Mouse (Mus musculus) heart, embryonic 14.5 days (tissue): ENCODE measurements around the gene Sp7. TPM values are rescaled to one million over a fixed set of nuclear protein-coding genes. Genes with fewer than 3 reads are reported as not detected.
A peak's percentile ranks its signal among the peaks of the same experiment; 100 is the strongest.

Experiments
- ATAC-seq: fragments of 200-750 bp; cut with Nextera tagmentation; 2 replicates; pipeline ENCODE4 v1.8.0; 2017; ENCODE audit warnings: low read depth, moderate TSS enrichment; ENCODE audit not compliant: insufficient number of reproducible peaks, insufficient read depth, low FRiP score
- H3K27ac ChIP-seq, 2 experiments: fragments of 200-500 bp in 1 of 2; fragments of 300-500 bp in 1 of 2; sonication (generic) in 1 of 2; replicated peaks in 1 of 2; 2 replicates each; pipeline ENCODE4 v1.5.1; 2012 to 2014; ENCODE audit warnings: low read depth in 2 of 2, low read length in 2 of 2, control low read depth in 1 of 2, mild to moderate bottlenecking in 1 of 2, mixed read lengths in 1 of 2; ENCODE audit not compliant: control insufficient read depth in 1 of 2, insufficient read depth in 1 of 2
- H3K27me3 ChIP-seq: fragments of 300-500 bp; sonication (generic); 2 replicates; pipeline ENCODE4 v1.6.1; 2014; ENCODE audit warnings: mild to moderate bottlenecking, low read length, control low read depth; ENCODE audit not compliant: control insufficient read depth, insufficient read depth
- H3K36me3 ChIP-seq: fragments of 300-500 bp; sonication (generic); 2 replicates; pipeline ENCODE4 v1.6.1; 2014; ENCODE audit warnings: mild to moderate bottlenecking, control low read depth, low read length, mixed read lengths; ENCODE audit not compliant: control insufficient read depth, insufficient read depth
- H3K4me1 ChIP-seq, 2 experiments: fragments of 200-500 bp in 1 of 2; fragments of 300-500 bp in 1 of 2; sonication (generic) in 1 of 2; 2 replicates each; pipeline ENCODE4 v1.6.1; 2012 to 2014; ENCODE audit warnings: low read length in 2 of 2, control low read depth in 1 of 2, mixed read lengths in 1 of 2; ENCODE audit not compliant: control insufficient read depth in 2 of 2, insufficient read depth in 2 of 2
- H3K4me2 ChIP-seq: fragments of 300-500 bp; sonication (generic); 2 replicates; pipeline ENCODE4 v1.6.1; 2014; ENCODE audit warnings: mild to moderate bottlenecking, low read length
- H3K4me3 ChIP-seq, 2 experiments: fragments of 200-500 bp in 1 of 2; fragments of 300-500 bp in 1 of 2; sonication (generic) in 1 of 2; 2 replicates each; pipeline ENCODE4 v1.5.1; 2012 to 2014; ENCODE audit warnings: low read length in 2 of 2, mild to moderate bottlenecking in 2 of 2, control low read depth in 1 of 2, low read depth in 1 of 2, moderate library complexity in 1 of 2; ENCODE audit not compliant: control insufficient read depth in 1 of 2, insufficient read depth in 1 of 2
- H3K9ac ChIP-seq: fragments of 300-500 bp; sonication (generic); 2 replicates; pipeline ENCODE4 v1.6.1; 2014; ENCODE audit warnings: mild to moderate bottlenecking, low read length
- H3K9me3 ChIP-seq: fragments of 300-500 bp; sonication (generic); 2 replicates; pipeline ENCODE4 v1.6.1; 2016; ENCODE audit warnings: low read length, control low read depth; ENCODE audit not compliant: control insufficient read depth
- WGBS: fragments of 180-500 bp; shearing (Covaris S2); extraction: QIAGEN DNeasy Blood & Tissue Kit; methylation state at CpG from one replicate; pipeline ENCODE4 v1.1.7; 2014; 5-methylcytosine and 5-hydroxymethylcytosine counted together
- polyA plus RNA-seq: library from polyadenylated mRNA; unstranded; fragments of >200 nt; fragmentation: Nextera tagmentation; extraction: Ambion mirVana; gene quantifications from 2 replicates; pipeline ENCODE4 v1.2.1, GENCODE M21; 2014

Sp7 gene
- polyA plus RNA-seq, 1 experiment from 2014 or later = 0.22 TPM

- Histone ChIP-seq H3K27me3 (no peaks in the 10 kb centered on the region), H3K9ac (no peak overlapping the region), H3K4me3 (no peak overlapping the region), H3K36me3 (no peaks in the 10 kb centered on the region), H3K4me2 (no peak overlapping the region), H3K9me3 (no peaks in the 10 kb centered on the region), H3K4me1 (no peaks in the 10 kb centered on the region), H3K27ac (no peak overlapping the region)
- WGBS = 89% methylated on average over 6 of the region's 6 CpGs
- ATAC-seq = no peak
These were observed 16.7 kb upstream of the Sp7 start for GRCm38 (mm10) chr15:102383671-102384070.

GRCm38 (mm10) chr15:102381575-102381974 lies 14.6 kb upstream of the Sp7 start:
- no peak overlapping the region for H3K4me2 ChIP-seq
- no peak overlapping the region for H3K27ac ChIP-seq
- H3K4me1 ChIP-seq = peaks cover 2 to 13% of the 10 kb centered on the region in 2 experiments; a peak in 3 of 4 replicates
- H3K36me3 ChIP-seq = no peaks in the 10 kb centered on the region
- H3K27me3 ChIP-seq = no peaks in the 10 kb centered on the region
- H3K9me3 ChIP-seq = no peaks in the 10 kb centered on the region
- ATAC-seq = peak; percentile 31; the same call in 1 of the 2 replicates
- H3K4me3 ChIP-seq = no peak overlapping the region
- no peak overlapping the region for H3K9ac ChIP-seq
- 2% methylated on average over 7 of the region's 7 CpGs for WGBS

- peak overlapping the region in 1 of 2 experiments; percentile 71; a peak in 3 of 4 replicates for H3K27ac ChIP-seq
- no peaks in the 10 kb centered on the region for H3K36me3 ChIP-seq
- H3K27me3 ChIP-seq = no peaks in the 10 kb centered on the region
- peak; percentile 51; the same call in 1 of the 2 replicates for ATAC-seq
- H3K9ac ChIP-seq = 0 out of 2 replicates have a peak overlapping the region, but pooled peaks have one; percentile 75
- H3K4me2 ChIP-seq = peak overlapping the region; percentile 97
- peak overlapping the region in 1 of 2 experiments; percentile 66; a peak in 1 of 4 replicates for H3K4me3 ChIP-seq
- peaks cover 5 to 17% of the 10 kb centered on the region in 2 experiments for H3K4me1 ChIP-seq
- 7% methylated on average over 10 of the region's 10 CpGs for WGBS
- H3K9me3 ChIP-seq = no peaks in the 10 kb centered on the region
These were observed 10.9 kb upstream of the Sp7 start for GRCm38 (mm10) chr15:102377810-102378262.

GRCm38 (mm10) chr15:102377163-102377543 lies 10.2 kb upstream of the Sp7 start:
- no peaks in the 10 kb centered on the region for H3K9me3 ChIP-seq
- peak overlapping the region; percentile 97 for H3K4me2 ChIP-seq
- peaks cover 5 to 17% of the 10 kb centered on the region in 2 experiments for H3K4me1 ChIP-seq
- H3K4me3 ChIP-seq = peak overlapping the region; percentile 49 to 66
- no peaks in the 10 kb centered on the region for H3K27me3 ChIP-seq
- peak overlapping the region; percentile 23 to 71; a peak in 3 of 4 replicates for H3K27ac ChIP-seq
- peak overlapping the region; percentile 75 for H3K9ac ChIP-seq
- H3K36me3 ChIP-seq = no peaks in the 10 kb centered on the region
- 0% methylated on average over 7 of the region's 7 CpGs for WGBS
- 0 out of 2 replicates have a peak, but pooled peaks have one; percentile 42 for ATAC-seq

GRCm38 (mm10) chr15:102376453-102377162 lies 9.6 kb upstream of the Sp7 start:
- H3K9ac ChIP-seq = peak overlapping the region; percentile 75
- peak; percentile 59; the same call in 1 of the 2 replicates for ATAC-seq
- 1% methylated on average over 33 of the region's 43 CpGs for WGBS
- no peaks in the 10 kb centered on the region for H3K36me3 ChIP-seq
- H3K27me3 ChIP-seq = no peaks in the 10 kb centered on the region
- peak overlapping the region; percentile 49 to 66 for H3K4me3 ChIP-seq
- peaks cover 5 to 17% of the 10 kb centered on the region in 2 experiments for H3K4me1 ChIP-seq
- H3K9me3 ChIP-seq = no peaks in the 10 kb centered on the region
- peak overlapping the region; percentile 97 for H3K4me2 ChIP-seq
- H3K27ac ChIP-seq = peak overlapping the region; percentile 23 to 71; a peak in 3 of 4 replicates

GRCm38 (mm10) chr15:102370727-102371126 lies 3.7 kb upstream of the Sp7 start:
- ATAC-seq = peak; percentile 19; the same call in 1 of the 2 replicates
- H3K9ac ChIP-seq = peak overlapping the region; percentile 55
- H3K4me1 ChIP-seq = peaks cover 11 to 16% of the 10 kb centered on the region in 2 experiments; a peak in 3 of 4 replicates
- no peaks in the 10 kb centered on the region for H3K36me3 ChIP-seq
- H3K9me3 ChIP-seq = no peaks in the 10 kb centered on the region
- no peak overlapping the region for H3K27ac ChIP-seq
- H3K4me3 ChIP-seq = peak overlapping the region; percentile 1 to 9; a peak in 1 of 4 replicates
- peak overlapping the region; percentile 51 for H3K4me2 ChIP-seq
- WGBS = 5% methylated on average over 10 of the region's 10 CpGs
- peaks cover 4% of the 10 kb centered on the region; the same call in 1 of the 2 replicates for H3K27me3 ChIP-seq

- no peaks in the 10 kb centered on the region for H3K36me3 ChIP-seq
- peak overlapping the region; percentile 34; the same call in 1 of the 2 replicates for H3K9ac ChIP-seq
- H3K9me3 ChIP-seq = no peaks in the 10 kb centered on the region
- peaks cover 11 to 16% of the 10 kb centered on the region in 2 experiments; a peak in 3 of 4 replicates for H3K4me1 ChIP-seq
- peaks cover 11% of the 10 kb centered on the region; the same call in 1 of the 2 replicates for H3K27me3 ChIP-seq
- ATAC-seq = no peak
- H3K4me3 ChIP-seq = no peak overlapping the region
- 13% methylated on average over 13 of the region's 13 CpGs for WGBS
- no peak overlapping the region for H3K27ac ChIP-seq
- peak overlapping the region; percentile 37 for H3K4me2 ChIP-seq
These were observed 3.0 kb upstream of the Sp7 start for GRCm38 (mm10) chr15:102369972-102370371.
